Mouse (Mus musculus): Measurements from ENCODE around the gene Adgra1.

Adgra1 gene

GRCm38 (mm10) chr7:139850152-139850551, 16.2 kb downstream of the Adgra1 start:
- no peak for DNase-seq (ENCODE audit: low spot score)

DNA sequence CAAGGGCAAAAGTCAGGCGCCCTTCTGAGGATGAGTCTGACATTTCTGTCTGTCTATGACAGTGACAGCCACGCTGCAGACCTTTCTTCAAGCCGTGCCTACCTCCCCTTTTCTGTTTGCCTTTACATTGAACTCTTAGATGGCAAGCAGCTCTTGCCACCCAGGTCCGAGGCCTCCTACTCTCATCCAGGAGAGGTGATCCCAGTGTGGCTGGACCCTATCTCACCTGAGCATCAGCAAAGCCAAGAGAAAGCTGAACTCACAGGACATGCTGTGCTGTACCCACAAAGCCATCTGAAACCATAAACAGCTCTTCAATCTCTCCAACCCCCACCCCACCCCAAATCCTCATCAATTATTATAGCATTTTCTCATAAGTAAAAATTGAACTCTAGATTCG, 16.7 kb downstream of the Adgra1 start:
- no peak for DNase-seq (ENCODE audit: low spot score)

DNA sequence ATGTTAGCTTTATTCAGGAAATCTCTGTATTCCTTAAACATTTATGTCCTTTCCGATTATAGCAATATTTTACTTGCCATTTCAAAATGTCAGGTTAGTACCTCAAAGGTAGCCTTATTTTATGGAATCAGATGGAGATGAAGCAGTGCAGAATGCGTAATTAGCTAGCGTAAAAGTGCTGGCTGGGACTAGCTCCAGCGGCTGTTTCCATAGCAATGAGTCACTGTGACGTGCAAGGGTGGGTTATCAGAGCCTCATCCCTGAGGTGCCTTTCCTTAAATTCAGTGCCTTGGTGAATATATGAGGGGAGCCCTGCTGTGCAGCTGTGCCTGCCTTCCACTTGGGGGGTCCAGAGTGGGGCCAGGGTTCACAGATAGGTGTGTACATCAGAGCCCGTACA, 17.1 kb downstream of the Adgra1 start:
- peak; percentile 32 for DNase-seq (ENCODE audit: low spot score)

GRCm38 (mm10) chr7:139855261-139855660, 21.3 kb downstream of the Adgra1 start:
- no peak for DNase-seq (ENCODE audit: low spot score)

- DNase-seq (ENCODE audit: low spot score): peak; percentile 78
Observed at GRCm38 (mm10) chr7:139861411-139861810, 27.4 kb downstream of the Adgra1 start.

- no peak for DNase-seq (ENCODE audit: low spot score)
Observed at GRCm38 (mm10) chr7:139863076-139863475, 29.1 kb downstream of the Adgra1 start.

- no peak for DNase-seq (ENCODE audit: low spot score)
Observed at GRCm38 (mm10) chr7:139864253-139864652, 30.3 kb downstream of the Adgra1 start.

DNA sequence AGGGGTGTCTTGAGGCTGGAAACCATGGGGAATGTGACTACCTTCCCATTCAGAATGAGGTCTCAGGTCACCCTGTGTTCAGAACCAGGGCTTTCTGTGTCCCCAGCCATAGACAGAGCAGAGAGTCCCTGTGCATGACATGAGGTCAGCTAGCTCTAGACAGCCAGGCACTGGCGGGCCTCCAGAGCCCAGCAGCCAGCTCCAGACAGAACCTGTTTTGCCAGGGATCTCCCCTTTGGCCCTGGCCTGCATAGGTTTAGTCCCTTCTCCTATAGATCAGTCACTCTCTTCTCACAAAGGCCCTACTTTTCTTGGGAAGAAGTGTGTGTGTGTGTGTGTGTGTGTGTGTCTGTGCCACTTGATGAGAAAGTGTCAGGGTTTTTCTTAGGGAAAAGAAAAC, 30.9 kb downstream of the Adgra1 start:
- DNase-seq (ENCODE audit: low spot score): no peak

DNA sequence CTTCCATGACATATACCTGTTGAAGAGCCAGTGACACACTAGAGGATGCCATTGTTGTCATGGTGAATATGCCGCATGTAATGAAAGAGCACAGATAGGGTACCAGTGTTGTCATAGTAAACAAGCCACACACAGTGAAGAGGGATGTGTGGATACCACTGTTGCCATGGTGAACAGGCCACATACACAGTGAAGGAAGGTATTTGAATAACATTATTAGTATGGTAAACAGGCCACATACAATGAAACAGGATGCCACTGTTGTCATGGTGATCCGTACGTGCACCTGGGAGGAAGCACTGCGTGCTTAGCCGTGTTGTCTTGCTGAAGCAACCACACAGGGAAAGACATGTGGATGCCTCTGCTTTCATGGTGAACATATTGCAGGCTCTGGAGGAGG, 37.0 kb downstream of the Adgra1 start:
- no peak for DNase-seq (ENCODE audit: low spot score)

DNA sequence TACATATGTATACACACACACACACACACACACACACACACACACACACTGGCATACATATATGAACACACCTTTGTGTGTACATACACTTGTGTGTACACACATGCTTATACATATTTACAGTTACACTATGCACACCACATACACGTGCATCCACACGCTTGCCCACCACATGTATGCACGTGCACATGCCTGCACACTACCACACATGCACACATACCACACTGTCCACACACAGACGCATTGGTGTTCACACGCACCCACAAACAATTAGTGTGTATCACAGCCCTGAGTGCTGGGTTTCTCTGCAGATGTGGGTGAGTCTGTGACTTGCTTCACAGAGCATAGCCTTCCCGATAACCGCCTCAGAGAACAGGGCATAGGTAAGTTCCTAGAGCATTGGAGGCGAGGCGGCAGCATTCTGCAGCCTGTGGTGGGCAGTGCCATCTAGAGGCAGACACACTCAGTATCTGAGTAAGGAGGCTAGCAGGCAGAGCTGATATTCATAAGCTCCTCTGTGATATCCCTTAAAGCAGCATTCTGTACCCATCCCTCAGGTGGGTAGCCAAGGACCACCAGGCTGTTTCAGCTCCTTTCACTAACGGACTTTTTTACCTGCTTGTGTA, 43.3 kb downstream of the Adgra1 start:
- DNase-seq (ENCODE audit: low spot score): peak; percentile 36

GRCm38 (mm10) chr7:139878122-139878521, 44.1 kb downstream of the Adgra1 start:
- no peak for DNase-seq (ENCODE audit: low spot score)

DNA sequence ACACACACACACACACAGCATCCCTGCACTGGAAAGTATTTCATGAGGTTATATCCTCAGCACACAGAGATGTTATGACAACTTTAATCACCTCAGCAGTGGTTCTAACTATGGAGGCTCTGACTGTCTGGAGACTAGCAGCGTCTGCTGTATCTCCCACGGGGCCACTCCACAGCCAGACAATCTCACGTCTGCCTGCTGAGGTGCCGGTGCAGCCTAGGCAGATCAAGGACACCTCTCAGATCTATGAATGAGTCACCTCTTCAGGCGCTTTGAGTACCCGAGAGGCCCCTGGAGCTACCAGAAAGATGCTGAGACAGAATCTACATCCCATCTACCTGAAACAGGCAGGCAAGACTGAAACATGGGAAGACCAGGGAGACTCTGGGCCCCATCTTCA, 44.6 kb downstream of the Adgra1 start:
- DNase-seq (ENCODE audit: low spot score): no peak

DNA sequence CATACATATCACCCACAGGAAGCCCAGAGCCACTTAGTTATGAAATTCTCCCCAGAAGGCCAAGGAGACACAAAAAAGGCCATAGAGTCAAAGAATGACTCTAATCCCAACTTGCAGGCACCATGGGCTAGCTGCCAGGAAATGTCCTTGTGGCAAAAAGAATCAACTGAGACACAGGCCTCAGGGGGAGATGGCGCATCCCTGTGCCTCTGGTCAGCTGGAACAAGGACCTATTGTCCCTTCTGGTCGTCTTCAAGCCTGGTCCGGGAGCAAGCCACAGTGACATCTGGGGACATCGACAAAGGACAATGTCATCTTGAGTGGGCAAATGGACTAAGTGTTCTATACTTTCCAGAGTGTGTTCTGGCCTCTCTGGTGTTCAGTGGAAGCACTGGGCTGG, 49.6 kb downstream of the Adgra1 start:
- no peak for DNase-seq (ENCODE audit: low spot score)

DNA sequence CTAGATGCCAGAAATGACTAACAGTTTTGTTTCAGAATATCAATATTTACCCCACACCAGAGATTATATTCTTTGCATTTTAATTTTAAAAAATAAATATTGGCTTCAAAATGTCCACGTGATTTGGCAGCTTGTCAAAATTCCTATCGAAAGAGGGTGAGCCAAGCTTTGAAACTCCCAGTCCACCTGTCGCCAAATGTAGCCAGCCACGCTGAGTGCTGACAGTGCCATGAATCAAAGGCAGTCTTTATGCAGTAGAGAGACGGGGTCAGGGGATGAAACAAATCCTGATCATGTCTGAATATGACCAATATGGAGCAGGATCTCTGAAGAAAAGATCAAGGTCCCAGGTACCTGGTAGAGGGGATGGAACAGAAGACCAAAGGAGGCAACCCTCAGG, 57.8 kb downstream of the Adgra1 start:
- no peak for DNase-seq (ENCODE audit: low spot score)

DNA sequence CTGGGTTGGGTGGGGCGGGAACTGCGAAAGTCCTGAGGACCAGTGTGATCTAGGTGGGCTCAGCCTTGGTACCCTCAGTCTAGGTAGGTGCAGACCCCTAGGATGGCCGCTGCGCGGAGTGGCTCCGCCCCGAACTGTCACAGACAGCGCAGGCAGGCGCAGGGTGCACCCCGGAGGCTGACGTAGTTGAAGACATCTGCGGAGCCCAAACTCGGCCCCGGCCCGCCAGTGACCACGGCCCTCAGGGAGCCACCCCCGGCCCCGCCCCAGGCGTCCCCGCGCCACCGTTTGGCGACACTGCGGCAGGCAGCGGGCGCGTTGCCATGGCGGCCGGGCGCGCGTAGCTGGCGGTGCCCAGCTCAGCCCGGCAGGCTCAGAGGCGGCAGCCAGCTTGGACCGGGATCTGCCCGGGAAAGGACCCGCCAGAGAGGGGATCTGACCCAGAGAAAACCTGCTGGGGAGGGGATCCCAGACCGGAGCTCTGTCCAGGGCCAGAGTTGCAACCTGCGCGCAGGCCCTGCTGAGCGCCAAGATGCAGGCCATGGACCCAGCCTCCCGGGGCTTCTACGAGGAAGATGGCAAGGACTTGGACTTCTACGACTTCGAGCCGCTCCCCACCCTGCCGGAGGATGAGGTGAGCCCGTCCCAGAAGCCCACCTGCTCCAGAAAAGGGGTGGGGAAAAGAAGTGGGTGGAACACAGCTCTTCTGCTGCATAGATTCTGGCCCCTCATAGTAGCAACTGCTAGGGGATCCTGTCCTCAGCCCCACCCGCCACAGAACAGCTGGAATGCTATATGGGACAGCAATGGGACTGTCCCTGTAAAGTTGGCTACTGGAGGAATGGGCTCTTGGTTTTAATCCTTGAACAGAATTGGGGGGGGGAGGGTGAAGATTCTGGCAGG, 60.9 kb downstream of the Adgra1 start, which contains the start of gene Kndc1:
Gene Kndc1 (plus strand): TSS at position 42 of the 903 bp plus-strand sequence.
- DNase-seq (ENCODE audit: low spot score): peak; percentile 39

DNA sequence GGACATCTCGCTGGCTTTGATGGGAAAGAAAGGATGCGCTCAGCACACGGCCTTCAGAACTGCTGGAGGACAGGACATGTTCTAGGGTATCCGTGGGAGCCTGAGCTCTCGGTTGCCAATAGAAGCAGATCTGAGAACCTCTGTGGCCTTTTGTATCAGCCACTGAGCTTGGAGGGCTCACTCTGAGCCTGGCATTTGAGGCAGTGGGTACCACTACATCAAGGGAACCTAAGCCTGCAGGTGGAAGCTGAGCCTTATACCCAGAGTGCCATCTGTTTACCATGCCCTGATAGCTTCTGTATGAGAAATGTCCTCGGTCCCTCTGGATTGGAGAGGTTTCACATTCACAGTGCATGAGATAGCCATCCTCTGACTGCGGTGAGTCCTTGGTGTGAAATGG, 62.3 kb downstream of the Adgra1 start:
- DNase-seq (ENCODE audit: low spot score): no peak

GRCm38 (mm10) chr7:139896796-139897195, 62.8 kb downstream of the Adgra1 start:
- DNase-seq (ENCODE audit: low spot score): no peak

DNA sequence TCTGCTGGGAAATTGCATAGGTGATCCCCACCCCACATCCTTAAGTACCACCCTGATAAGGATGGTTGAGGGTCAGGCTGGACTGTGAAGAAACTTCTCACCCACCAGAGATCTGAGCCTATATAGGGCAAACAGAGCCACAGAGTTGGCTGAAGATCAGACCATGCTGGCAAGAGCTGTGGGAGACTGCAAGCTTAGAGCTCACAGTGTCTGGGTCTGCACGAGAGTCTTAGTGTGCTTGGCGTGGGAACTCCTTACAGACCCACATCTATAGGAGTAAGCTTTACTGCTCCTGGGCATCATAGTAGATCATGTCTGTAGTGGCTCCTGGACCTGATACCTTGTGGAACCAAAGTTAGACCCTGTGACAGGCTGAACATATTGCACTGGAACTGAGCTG, 64.6 kb downstream of the Adgra1 start:
- DNase-seq (ENCODE audit: low spot score): no peak

DNA sequence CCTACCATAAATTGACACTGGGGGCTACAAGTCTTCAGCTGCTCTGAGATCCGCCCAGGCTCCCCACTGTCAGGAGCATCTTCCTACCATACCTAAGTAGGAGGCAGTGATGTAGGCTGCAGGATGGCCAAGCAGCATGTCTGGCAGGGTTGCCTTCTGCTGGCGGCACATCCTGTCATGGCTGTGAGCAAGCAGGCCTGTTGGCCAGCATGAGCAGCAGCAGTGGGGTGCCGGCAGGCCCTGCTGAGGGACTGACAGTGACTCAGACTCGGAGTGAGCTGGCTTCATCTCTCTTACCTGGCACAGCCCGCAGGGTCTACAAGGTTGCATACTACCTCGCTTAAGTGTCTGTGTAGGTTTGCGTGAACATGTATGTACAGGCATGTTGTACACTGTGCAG, 65.5 kb downstream of the Adgra1 start:
- DNase-seq (ENCODE audit: low spot score): no peak

DNA sequence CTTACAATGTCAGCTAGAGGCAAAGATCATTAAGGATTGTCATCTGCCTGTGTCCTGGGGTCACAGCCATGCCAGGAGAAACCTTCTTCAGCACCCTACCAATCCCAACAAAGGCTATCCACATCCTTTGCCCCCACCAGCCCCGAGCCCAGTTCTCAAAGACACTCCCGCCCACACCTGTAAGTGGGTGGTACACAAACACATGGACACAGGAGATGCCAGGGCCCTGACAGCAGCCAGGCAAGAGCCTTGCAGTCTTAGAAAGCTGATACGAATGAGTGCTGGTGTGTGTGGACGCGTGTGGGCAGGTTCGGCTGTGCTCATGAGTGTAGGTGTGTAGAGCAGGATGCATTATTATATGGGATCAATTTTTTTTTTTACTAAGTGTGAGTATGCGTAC, 66.5 kb downstream of the Adgra1 start:
- DNase-seq (ENCODE audit: low spot score): no peak

DNA sequence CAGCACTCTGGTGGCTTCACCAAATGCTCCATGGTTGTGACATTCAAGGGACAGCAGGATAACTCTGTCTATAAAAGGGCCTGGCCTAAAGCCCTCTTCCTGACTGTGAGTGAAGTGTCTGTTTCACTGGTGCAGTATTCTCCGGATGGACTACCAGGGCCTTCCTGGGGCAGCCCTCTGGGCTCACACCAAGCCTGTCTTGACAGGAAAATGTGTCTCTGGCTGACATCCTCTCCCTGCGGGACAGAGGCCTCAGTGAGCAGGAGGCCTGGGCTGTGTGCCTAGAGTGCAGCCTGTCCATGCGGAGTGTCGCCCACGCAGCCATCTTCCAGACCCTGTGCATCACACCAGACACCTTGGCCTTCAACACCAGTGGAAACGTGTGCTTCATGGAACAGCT, 66.9 kb downstream of the Adgra1 start:
- no peak for DNase-seq (ENCODE audit: low spot score)

GRCm38 (mm10) chr7:139901981-139902380, 68.0 kb downstream of the Adgra1 start:
- DNase-seq (ENCODE audit: low spot score): no peak

GRCm38 (mm10) chr7:139905261-139905660, 71.3 kb downstream of the Adgra1 start:
- no peak for DNase-seq (ENCODE audit: low spot score)

- no peak for DNase-seq (ENCODE audit: low spot score)
Observed at GRCm38 (mm10) chr7:139905661-139906060, 71.7 kb downstream of the Adgra1 start.

Measured in layer of hippocampus, adult 9-10 months (tissue).